Mouse (Mus musculus) embryonic fibroblast, embryonic 13.5 days (primary cell): ENCODE measurements around the gene Insl3. TPM values are rescaled to one million over a fixed set of nuclear protein-coding genes. Genes with fewer than 3 reads are reported as not detected.

Experiments
- H3K27ac ChIP-seq: 2 replicates; pipeline ENCODE4 v1.5.1; 2012; ENCODE audit warnings: low read length, control low read depth, inconsistent platforms; ENCODE audit not compliant: insufficient read depth
- H3K4me1 ChIP-seq: 2 replicates; pipeline ENCODE4 v1.6.1; 2011; ENCODE audit warnings: low read length; ENCODE audit not compliant: control insufficient read depth, insufficient read depth
- H3K4me3 ChIP-seq: 2 replicates; pipeline ENCODE4 v1.5.1; 2011; ENCODE audit warnings: mild to moderate bottlenecking, control low read depth, low read length; ENCODE audit not compliant: insufficient read depth
- CTCF ChIP-seq: IDR thresholded peaks from 2 replicates; pipeline ENCODE4 v1.5.1; 2011; ENCODE audit warnings: mild to moderate bottlenecking, control low read depth, low read length, moderate library complexity, borderline replicate concordance; ENCODE audit not compliant: insufficient read depth
- POLR2A ChIP-seq: IDR thresholded peaks from 2 replicates; pipeline ENCODE4 v1.6.1; 2011; ENCODE audit warnings: low read depth, mild to moderate bottlenecking, control low read depth, low read length, moderate library complexity
- polyA plus RNA-seq: library from polyadenylated mRNA; stranded (reverse); fragments of >200 nt; gene quantifications from 2 replicates; pipeline ENCODE4 v1.2.4, GENCODE M21; 2011; ENCODE audit warnings: low read depth; ENCODE audit not compliant: missing spikeins, insufficient read length

The Insl3 gene
- polyA plus RNA-seq, 1 experiment: 1.4 TPM

DNA sequence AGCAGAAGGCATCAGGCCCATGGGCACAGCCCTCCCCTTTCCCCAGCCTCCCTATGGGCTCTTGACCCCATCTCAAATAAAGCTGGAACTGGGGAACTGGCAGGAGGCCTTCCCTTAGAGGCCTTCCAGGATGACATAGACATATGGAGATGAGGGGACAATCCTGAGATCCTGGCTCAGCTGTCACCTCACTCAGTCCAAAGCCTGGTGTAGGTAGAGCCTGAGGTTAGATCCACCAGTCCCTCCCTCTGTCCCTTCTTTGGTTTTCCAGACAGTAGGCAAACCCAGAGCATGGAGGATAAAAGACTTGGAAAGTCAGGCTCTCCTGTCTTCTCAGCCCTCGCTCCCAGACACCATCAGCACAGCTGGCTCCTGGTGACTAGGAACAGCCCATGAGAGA lies 22.2 kb upstream of the Insl3 start:
- Histone ChIP-seq H3K4me3 (no peak overlapping the region), H3K4me1 (peaks cover 9% of the 10 kb centered on the region; the same call in 1 of the 2 replicates), H3K27ac (no peak overlapping the region)
- TF ChIP-seq POLR2A (no peak), CTCF (no peak)

DNA sequence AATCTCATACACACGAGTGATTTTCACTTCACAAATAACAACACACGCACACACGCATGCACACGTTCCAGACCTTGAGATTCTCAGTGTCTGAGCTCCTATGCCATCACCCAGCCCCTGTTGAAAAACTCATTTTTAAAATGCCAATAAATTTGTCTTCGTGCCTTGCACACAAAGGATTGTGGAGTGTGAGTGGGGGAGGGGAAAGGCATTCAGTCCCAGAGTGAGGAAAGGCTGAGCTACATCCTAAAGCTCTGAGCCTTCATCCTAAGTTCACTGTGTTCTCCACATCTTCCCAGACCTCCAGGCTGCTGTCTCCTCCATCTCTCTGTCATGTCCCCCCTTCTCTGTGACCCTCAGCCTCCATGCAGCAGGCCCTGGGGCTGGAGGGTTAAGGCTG lies 21.8 kb upstream of the Insl3 start:
- TF ChIP-seq CTCF (no peak), POLR2A (no peak)
- Histone ChIP-seq H3K27ac (no peak overlapping the region), H3K4me3 (no peak overlapping the region), H3K4me1 (peaks cover 9% of the 10 kb centered on the region; the same call in 1 of the 2 replicates)

DNA sequence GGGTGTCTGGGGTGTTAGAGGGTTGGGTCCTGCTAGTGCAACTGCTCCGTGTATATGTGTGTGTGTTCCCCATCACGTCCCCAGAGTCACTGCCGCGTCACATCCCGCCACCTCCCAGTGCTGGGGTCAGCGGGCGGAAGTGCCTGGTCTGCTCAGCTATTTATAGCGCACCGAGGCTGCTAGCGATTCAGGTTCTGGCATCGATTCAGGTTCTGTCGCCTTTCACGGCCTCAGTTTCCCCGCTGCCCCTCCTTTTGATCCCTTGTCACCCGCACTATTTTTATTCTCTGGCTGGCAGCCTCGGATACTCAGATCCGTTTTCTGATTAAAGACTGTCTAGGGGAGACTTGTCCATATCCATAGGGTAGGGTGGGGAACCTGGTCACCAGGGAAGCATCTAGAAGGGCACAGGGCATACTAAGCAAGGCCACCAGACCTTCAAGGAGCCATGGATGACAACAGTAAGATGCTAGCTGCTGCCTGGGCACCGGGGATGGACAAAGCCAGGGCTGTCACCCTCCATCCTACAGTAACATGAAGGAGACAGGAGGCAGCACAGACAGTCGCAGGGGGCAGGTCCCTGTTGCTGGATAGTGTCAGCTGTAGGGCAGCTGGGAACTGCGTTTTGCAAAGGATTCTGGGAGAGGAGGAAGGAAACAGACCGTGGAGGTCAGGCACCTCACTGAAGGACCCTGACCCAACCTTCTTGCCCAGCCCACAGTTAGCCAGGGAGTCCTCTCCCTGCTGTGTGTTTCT lies 20.6 kb upstream of the Insl3 start:
- H3K4me3 ChIP-seq: no peak overlapping the region
- TF ChIP-seq CTCF (no peak), POLR2A (peak; percentile 36; the same call in 1 of the 2 replicates)
- no peak overlapping the region; the same call in 1 of the 2 replicates for H3K27ac ChIP-seq
- peaks cover 9% of the 10 kb centered on the region; the same call in 1 of the 2 replicates for H3K4me1 ChIP-seq

DNA sequence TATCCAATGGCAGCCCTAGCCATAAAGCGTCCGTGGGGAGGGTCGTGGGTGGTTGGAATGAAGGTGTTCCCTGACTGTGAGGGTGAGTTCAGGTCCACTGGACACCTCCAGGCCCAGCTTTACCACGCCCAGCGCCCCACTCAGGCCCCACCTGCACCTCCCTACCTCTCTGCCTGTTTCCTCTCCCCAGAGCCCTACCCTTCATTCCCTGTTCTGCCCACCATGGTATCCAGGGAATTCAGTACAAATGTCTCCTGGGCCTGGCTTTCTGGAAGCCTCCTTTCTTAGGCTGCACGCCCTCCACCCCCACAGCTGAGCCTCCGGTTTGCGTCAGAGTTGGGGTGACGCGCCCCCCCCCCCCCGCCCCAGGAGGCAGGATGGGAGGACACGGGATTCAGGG lies 18.8 kb upstream of the Insl3 start:
- no peak for TF ChIP-seq POLR2A
- no peak for TF ChIP-seq CTCF
- Histone ChIP-seq H3K4me3 (peak overlapping the region; percentile 18; the same call in 1 of the 2 replicates), H3K27ac (no peak overlapping the region), H3K4me1 (peaks cover 9% of the 10 kb centered on the region; the same call in 1 of the 2 replicates)

DNA sequence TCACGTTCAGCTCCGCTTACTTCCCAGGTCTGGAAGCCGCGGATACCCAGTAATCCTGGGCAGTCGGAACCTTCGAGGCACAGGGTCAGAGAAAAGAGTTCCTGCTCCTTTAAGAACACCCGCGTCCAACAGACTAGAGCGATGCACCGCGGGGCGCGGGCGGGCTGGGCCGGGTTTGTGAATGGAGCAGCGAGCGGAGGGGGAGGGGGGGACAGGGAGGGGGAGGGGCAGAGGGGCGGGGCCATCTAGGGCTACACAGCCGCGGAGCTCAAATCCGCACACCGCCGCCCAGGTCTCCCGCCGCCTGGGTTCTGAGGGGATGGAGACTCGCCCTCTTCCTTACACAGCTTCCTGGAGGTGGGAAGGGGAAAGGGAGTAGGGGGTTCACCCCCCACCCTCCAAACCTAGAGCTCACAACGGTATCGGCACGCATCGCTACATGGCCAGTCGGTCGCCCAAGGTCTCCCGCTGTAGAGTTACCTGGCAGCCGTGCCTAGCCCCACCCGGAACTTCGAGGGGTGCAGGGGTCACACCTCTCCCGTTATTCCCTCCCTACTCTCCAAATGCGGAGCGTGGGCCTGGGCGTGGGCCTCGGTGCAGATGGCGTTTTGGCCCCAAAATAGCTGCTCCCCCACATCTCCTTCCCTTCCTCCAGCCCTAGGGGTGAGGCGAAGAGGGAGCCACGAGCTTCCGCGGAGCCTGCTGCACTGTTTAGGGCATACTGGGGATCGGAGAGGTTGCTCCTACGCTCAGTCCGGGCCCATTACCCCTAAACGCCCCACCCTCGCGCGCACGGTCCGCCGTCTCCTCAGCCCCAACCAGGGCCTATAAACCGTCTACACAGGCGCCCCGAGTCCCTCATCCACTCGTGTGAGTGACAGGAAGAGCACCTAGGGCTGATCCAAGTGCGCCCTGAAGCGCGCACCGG lies 18.1 kb upstream of the Insl3 start:
- Histone ChIP-seq H3K27ac (no peak overlapping the region; the same call in 1 of the 2 replicates), H3K4me3 (peak overlapping the region; percentile 54), H3K4me1 (peaks cover 14% of the 10 kb centered on the region)
- TF ChIP-seq POLR2A: no peak; the same call in 1 of the 2 replicates

DNA sequence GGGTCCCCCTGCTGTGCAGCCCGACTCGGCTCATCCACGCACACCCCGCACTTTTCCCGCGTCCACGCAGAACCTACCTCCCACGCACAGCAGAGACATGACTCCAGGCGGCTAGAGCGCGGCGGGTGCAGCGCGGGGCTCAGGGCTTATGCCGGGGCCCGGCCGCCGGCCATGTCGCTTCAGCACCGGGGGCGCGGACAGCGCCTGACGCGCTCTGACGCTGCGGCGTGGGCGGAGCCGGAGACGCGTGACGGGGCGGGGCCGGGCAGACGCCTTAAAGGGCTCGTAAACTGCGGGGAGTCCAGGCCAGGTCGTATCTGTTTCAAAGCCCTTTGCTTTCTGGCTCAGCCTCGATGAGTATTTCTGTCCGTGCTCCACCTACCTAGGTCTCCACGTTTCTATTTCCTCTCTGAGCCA lies 17.5 kb upstream of the Insl3 start, which contains the start of gene Unc13a:
Gene Unc13a, minus strand, starts transcription at position 209 of the 417 bp plus-strand sequence.
- peak within 1 kb of the TSS; percentile 29 for H3K27ac ChIP-seq
- H3K4me1 ChIP-seq: peaks cover 14% of the 10 kb centered on the region
- peak within 1 kb of the TSS; percentile 54 for H3K4me3 ChIP-seq
- no peak for TF ChIP-seq CTCF
- TF ChIP-seq POLR2A: peak; percentile 74

DNA sequence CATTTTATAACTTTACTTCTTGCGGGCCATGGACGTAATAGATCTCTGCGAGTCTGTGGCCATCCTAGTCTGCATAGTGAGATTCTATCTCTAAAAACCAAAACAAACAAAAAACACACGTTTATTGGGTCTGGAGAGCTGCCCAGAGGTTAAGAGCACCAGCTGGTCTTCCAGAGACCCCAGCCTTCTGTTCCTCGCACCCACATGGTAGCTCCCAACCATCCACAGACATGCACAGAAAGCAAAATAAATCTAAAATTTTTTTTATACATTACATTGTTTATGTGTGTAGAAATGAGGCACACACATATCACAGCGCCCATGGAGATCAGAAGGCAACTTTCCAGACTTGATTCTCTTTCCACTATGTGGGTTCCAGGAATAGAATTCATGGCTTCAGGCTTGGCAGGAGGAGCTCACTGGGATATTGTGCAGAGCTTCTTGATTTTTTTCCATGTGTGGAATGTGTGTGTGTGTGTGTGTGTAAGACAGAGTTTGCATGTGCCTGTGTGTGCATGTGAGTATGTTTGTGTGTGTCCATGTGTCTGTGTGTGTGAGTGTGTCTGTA lies 16.8 kb upstream of the Insl3 start:
- Histone ChIP-seq H3K4me1 (peaks cover 14% of the 10 kb centered on the region), H3K27ac (no peak overlapping the region), H3K4me3 (no peak overlapping the region)
- no peak for TF ChIP-seq CTCF
- TF ChIP-seq POLR2A: peak; percentile 27; the same call in 1 of the 2 replicates

DNA sequence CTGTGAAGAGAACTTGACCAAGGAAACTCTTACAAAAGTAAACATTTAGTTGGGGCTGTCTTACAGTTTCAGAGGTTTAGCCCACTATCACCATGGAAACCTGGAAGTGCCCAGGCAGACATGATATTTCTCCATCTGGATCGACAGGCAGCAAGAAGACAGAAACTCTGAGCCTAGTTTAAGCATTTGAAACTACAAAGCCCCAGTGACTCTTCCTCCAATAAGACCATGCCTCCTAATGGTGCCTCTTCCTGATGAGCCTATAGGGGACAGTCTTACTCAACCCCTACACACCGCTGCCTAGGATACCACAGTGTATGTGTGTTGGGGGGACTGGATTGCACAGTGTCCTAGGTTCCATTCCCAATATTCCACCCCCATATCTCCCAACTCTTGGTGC lies 14.9 kb upstream of the Insl3 start:
- no peak for TF ChIP-seq CTCF
- TF ChIP-seq POLR2A: no peak
- Histone ChIP-seq H3K4me1 (peaks cover 5% of the 10 kb centered on the region), H3K4me3 (no peak overlapping the region), H3K27ac (no peak overlapping the region)

DNA sequence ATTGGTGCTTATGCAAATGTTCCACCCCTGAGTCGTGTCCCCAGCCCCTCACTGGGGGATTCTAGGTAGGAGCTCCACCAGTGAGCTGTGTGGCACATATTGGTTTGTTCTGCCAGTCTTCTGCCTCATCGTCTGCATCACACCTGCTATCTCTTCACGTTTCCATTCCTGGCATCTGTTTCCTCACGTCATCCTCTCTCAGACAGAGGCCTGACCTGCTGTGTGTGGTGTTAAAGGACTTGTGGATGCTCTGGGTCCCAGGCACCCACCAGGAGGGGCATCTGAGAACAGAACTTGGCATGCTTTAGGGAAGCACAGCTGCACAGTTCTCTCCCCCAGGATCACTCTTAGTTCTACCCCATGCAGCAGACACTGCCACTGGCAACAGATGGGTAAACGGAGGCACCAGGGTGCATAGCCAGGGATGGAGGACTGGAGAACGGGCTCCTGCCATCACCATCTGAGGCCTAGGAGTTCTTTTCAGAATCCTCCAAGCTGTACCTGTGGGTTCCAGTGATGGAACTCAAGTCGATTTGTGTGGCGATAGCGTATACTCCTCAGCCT lies 13.5 kb upstream of the Insl3 start:
- Histone ChIP-seq H3K4me1 (peaks cover 5% of the 10 kb centered on the region), H3K27ac (no peak overlapping the region), H3K4me3 (peak overlapping the region; percentile 59; the same call in 1 of the 2 replicates)
- TF ChIP-seq CTCF (no peak), POLR2A (no peak)
